Mouse (Mus musculus) brain, embryonic 14.5 days (tissue): Measurements from ENCODE around the gene Gm3776.
"Not testable (repeated sequence)": the region's sequence is repeated elsewhere in the genome, so short reads cannot be mapped to it uniquely, and the experiment has no call there.

ENCODE experiments used
- CTCF ChIP-seq: fragments of 200-500 bp; IDR thresholded peaks from 2 replicates; pipeline ENCODE4 v1.5.1; 2012; ENCODE audit warnings: inconsistent platforms, mild to moderate bottlenecking, moderate library complexity, borderline replicate concordance; ENCODE audit not compliant: insufficient read depth, insufficient read length; ENCODE audit errors: extremely low read depth
- POLR2A ChIP-seq: fragments of 200-500 bp; IDR thresholded peaks from 2 replicates; pipeline ENCODE4 v1.6.1; 2012; ENCODE audit warnings: mild to moderate bottlenecking, inconsistent platforms, borderline replicate concordance; ENCODE audit not compliant: poor library complexity, insufficient read depth, insufficient read length, severe bottlenecking; ENCODE audit errors: extremely low read depth

- TF ChIP-seq POLR2A, CTCF: not testable (repeated sequence)
Observed at GRCm38 (mm10) chr9:78270945-78271344, 14.0 kb downstream of the Gm3776 start.
